Mouse (Mus musculus) midbrain, postnatal 0 days (tissue): Measurements from ENCODE around the gene Dhrs4. TPM values are rescaled to one million over a fixed set of nuclear protein-coding genes. Genes with fewer than 3 reads are reported as not detected.
A peak's percentile ranks its signal among the peaks of the same experiment; 100 is the strongest.

Source experiments
- ATAC-seq: fragments of 200-750 bp; cut with Nextera tagmentation; 2 replicates; pipeline ENCODE4 v1.8.0; 2017; ENCODE audit warnings: moderate number of reproducible peaks, mild to moderate bottlenecking, moderate TSS enrichment, moderate library complexity; ENCODE audit not compliant: low FRiP score
- DNase-seq: peaks from one replicate; pipeline ENCODE4 v3.0.0-alpha.2; 2015; ENCODE audit warnings: low spot score
- H3K27ac ChIP-seq: fragments of 300-500 bp; sonication (generic); 2 replicates; pipeline ENCODE4 v1.5.1; 2014; ENCODE audit warnings: low read depth, mild to moderate bottlenecking, low read length, mixed read lengths
- H3K27me3 ChIP-seq: fragments of 300-500 bp; sonication (generic); 2 replicates; pipeline ENCODE4 v1.6.1; 2014; ENCODE audit warnings: low read length, control low read depth, mixed read lengths; ENCODE audit not compliant: insufficient read depth
- H3K36me3 ChIP-seq: fragments of 300-500 bp; sonication (generic); 2 replicates; pipeline ENCODE4 v1.6.1; 2014; ENCODE audit warnings: low read length, control low read depth, mixed read lengths; ENCODE audit not compliant: insufficient read depth
- H3K4me1 ChIP-seq: fragments of 300-500 bp; sonication (generic); 2 replicates; pipeline ENCODE4 v1.6.1; 2014; ENCODE audit warnings: mild to moderate bottlenecking, control low read depth, antibody characterized with exemption, low read length, mixed read lengths; ENCODE audit not compliant: insufficient read depth
- H3K4me2 ChIP-seq: fragments of 300-500 bp; sonication (generic); 2 replicates; pipeline ENCODE4 v1.6.1; 2014; ENCODE audit warnings: low read depth, mild to moderate bottlenecking, low read length, mixed read lengths; ENCODE audit not compliant: poor library complexity, severe bottlenecking
- H3K4me3 ChIP-seq: fragments of 300-500 bp; sonication (generic); 2 replicates; pipeline ENCODE4 v1.5.1; 2014; ENCODE audit warnings: low read depth, mild to moderate bottlenecking, low read length, moderate library complexity
- H3K9ac ChIP-seq: fragments of 300-500 bp; sonication (generic); replicated peaks from 2 replicates; pipeline ENCODE4 v1.6.1; 2014; ENCODE audit warnings: mild to moderate bottlenecking, low read length, moderate library complexity, mixed read lengths; ENCODE audit not compliant: poor library complexity, severe bottlenecking
- H3K9me3 ChIP-seq: fragments of 300-500 bp; sonication (generic); 2 replicates; pipeline ENCODE4 v1.6.1; 2016; ENCODE audit warnings: low read length, control low read depth
- CTCF ChIP-seq: IDR thresholded peaks from 2 replicates; pipeline ENCODE4 v1.5.1; 2016; ENCODE audit warnings: antibody characterized with exemption, mild to moderate bottlenecking
- WGBS: fragments of 180-500 bp; shearing (Covaris S2); extraction: QIAGEN DNeasy Blood & Tissue Kit; methylation state at CpG from one replicate; pipeline ENCODE4 v1.1.7; 2014; 5-methylcytosine and 5-hydroxymethylcytosine counted together
- polyA plus RNA-seq: library from polyadenylated mRNA; unstranded; fragments of >200 nt; fragmentation: Nextera tagmentation; extraction: Ambion mirVana; gene quantifications from 2 replicates; pipeline ENCODE4 v1.2.1, GENCODE M21; 2015
- total RNA-seq: library from RNA; depleted of rRNA; stranded (reverse); fragments of >200 nt; gene quantifications from 2 replicates; pipeline ENCODE4 v1.2.3, GENCODE M21; 2014; rRNA removed

The Dhrs4 gene
- total and polyA plus RNA-seq, 2 experiments from 2014 or later: 10.0 to 19.4 TPM

- H3K9me3 ChIP-seq: no peaks in the 10 kb centered on the region
- no peak within 1 kb of the TSS for H3K4me3 ChIP-seq
- H3K4me2 ChIP-seq: no peak within 1 kb of the TSS
- WGBS: 35% methylated on average over 8 of the region's 8 CpGs
- TF ChIP-seq CTCF: no peak
- H3K4me1 ChIP-seq: no peaks in the 10 kb centered on the region; the same call in 1 of the 2 replicates
- DNase-seq (no peak), ATAC-seq (no peak)
- no peak within 1 kb of the TSS for H3K9ac ChIP-seq
- no peak within 1 kb of the TSS for H3K27ac ChIP-seq
- no peaks in the 10 kb centered on the region for H3K36me3 ChIP-seq
- peaks cover 8% of the 10 kb centered on the region; the same call in 1 of the 2 replicates for H3K27me3 ChIP-seq
These were observed 46.2 kb downstream of the Dhrs4 start, which contains the start of gene Nrl for GRCm38 (mm10) chr14:55524785-55525184. Gene Nrl (minus strand): TSS chr14:55524981.

DNA sequence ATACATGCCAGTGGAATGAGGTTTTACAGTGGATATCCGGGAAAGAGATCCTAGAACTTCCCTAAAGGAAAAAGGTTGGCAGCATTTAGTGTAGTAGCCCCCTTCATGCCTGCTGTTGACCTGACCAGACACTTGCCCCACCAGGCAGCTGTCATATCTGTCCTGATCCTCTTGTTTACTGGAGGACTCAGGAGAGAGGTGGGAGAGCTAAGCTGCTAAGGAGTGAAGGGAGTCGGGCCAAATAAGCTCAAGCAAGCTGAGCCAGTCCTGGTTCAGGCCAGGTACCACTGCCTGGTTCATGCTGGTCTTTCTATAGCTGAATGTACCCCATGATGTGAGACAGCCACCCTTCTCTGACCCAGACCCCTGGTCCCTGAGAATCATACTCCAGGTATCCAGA is 48.1 kb downstream of the Dhrs4 start:
- H3K4me2 ChIP-seq: no peak overlapping the region
- no peak for TF ChIP-seq CTCF
- peaks cover 8% of the 10 kb centered on the region; the same call in 1 of the 2 replicates for H3K27me3 ChIP-seq

GRCm38 (mm10) chr14:55527940-55528339 is 49.4 kb downstream of the Dhrs4 start:
- no peak for ATAC-seq
- H3K9ac ChIP-seq: no peak overlapping the region
- TF ChIP-seq CTCF: peak; percentile 67
- no peaks in the 10 kb centered on the region for H3K9me3 ChIP-seq
- WGBS: 18% methylated on average over 3 of the region's 3 CpGs
- no peaks in the 10 kb centered on the region for H3K4me1 ChIP-seq
- no peak overlapping the region for H3K4me2 ChIP-seq
- peak; percentile 59 for DNase-seq
- H3K36me3 ChIP-seq: no peaks in the 10 kb centered on the region
- H3K27ac ChIP-seq: no peak overlapping the region
- H3K4me3 ChIP-seq: no peak overlapping the region
- H3K27me3 ChIP-seq: 0 out of 2 replicates have a peak, but pooled peaks cover 5% of the 10 kb centered on the region

More for the DNA sequence above, 48.1 kb downstream of the Dhrs4 start:
- Histone ChIP-seq H3K27ac (no peak overlapping the region), H3K9ac (no peak overlapping the region), H3K36me3 (no peaks in the 10 kb centered on the region), H3K4me1 (no peaks in the 10 kb centered on the region), H3K4me3 (no peak overlapping the region), H3K9me3 (no peaks in the 10 kb centered on the region)
- 78% methylated on average over 2 of the region's 2 CpGs for WGBS
- no peak for ATAC-seq
- no peak for DNase-seq

DNA sequence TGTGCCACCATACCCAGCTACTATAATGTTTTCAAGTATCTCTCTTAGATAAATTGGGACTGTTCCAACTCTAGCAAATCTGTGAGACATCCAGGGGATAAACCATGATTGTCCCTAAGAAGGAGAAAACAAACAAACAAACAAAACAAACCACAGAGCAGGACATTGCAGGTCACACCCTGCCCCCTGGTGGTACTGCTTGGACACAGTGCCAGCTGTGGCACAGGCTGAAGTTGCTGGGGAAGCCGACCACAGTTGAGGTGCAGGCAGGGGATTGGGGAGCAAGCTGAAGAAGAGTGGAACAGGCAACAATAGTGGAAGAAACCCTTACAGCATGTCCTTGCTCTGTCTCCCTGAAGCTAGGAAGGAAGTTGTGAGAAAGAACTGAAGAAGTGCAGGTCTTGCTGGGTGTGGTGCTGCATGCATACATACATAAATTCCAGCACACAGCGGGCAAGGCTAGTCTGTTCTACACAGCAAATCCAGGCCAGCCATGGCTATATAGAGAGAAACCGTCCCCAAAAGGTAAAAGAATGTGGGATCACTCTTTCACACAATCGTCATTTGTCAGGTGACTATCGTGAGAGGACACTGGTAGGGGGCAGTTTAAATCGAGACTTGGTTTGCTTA is 57.7 kb downstream of the Dhrs4 start:
- no peak overlapping the region for H3K27ac ChIP-seq
- no peak overlapping the region for H3K9ac ChIP-seq
- DNase-seq: no peak
- no peak for ATAC-seq
- no peaks in the 10 kb centered on the region for H3K9me3 ChIP-seq
- H3K27me3 ChIP-seq: no peaks in the 10 kb centered on the region
- no peak overlapping the region for H3K4me3 ChIP-seq
- no peaks in the 10 kb centered on the region for H3K4me1 ChIP-seq
- H3K4me2 ChIP-seq: no peak overlapping the region
- peak; percentile 77 for TF ChIP-seq CTCF
- no peaks in the 10 kb centered on the region for H3K36me3 ChIP-seq
- 54% methylated on average over 6 of the region's 6 CpGs for WGBS

Other genes with a start within 250 kb of the Dhrs4 start
- 118 and 166 TPM in 2 replicates for gene Carmil3, start 11.9 kb downstream of the Dhrs4 start, total RNA-seq
- 33.3 and 37.6 TPM in 2 replicates for gene Carmil3, start 11.9 kb downstream of the Dhrs4 start, polyA plus RNA-seq
- 9.4 and 14.7 TPM in 2 replicates for gene Cpne6, start 31.7 kb downstream of the Dhrs4 start, total RNA-seq
- 12.3 and 15.0 TPM in 2 replicates for gene Cpne6, start 31.7 kb downstream of the Dhrs4 start, polyA plus RNA-seq
- gene Nrl, start 46.2 kb downstream of the Dhrs4 start, total RNA-seq: 1.5 and 3.8 TPM in 2 replicates
- 0.55 and 0.57 TPM in 2 replicates for gene Nrl, start 46.2 kb downstream of the Dhrs4 start, polyA plus RNA-seq
- gene Pck2, start 61.5 kb downstream of the Dhrs4 start, total RNA-seq: 27.8 and 29.1 TPM in 2 replicates
- 18.2 and 21.6 TPM in 2 replicates for gene Pck2, start 61.5 kb downstream of the Dhrs4 start, polyA plus RNA-seq
- 98.3 and 103 TPM in 2 replicates for gene Dcaf11, start 81.2 kb downstream of the Dhrs4 start, total RNA-seq
- gene Dcaf11, start 81.2 kb downstream of the Dhrs4 start, polyA plus RNA-seq: 102 and 114 TPM in 2 replicates
- 5.4 TPM in 1 of 2 replicates, not detected in the other for gene A730061H03Rik, start 81.6 kb downstream of the Dhrs4 start, total RNA-seq
- 0.69 TPM in 1 of 2 replicates, not detected in the other for gene A730061H03Rik, start 81.6 kb downstream of the Dhrs4 start, polyA plus RNA-seq
- 0.33 and 0.80 TPM in 2 replicates for gene Fitm1, start 96.9 kb downstream of the Dhrs4 start, total RNA-seq
- gene Fitm1, start 96.9 kb downstream of the Dhrs4 start, polyA plus RNA-seq: 0.16 and 0.17 TPM in 2 replicates
- 119 and 147 TPM in 2 replicates for gene Psme1, start 99.4 kb downstream of the Dhrs4 start, total RNA-seq
- gene Psme1, start 99.4 kb downstream of the Dhrs4 start, polyA plus RNA-seq: 268 and 288 TPM in 2 replicates
- 36.3 and 38.9 TPM in 2 replicates for gene Emc9, start 106.5 kb downstream of the Dhrs4 start, total RNA-seq
- gene Emc9, start 106.5 kb downstream of the Dhrs4 start, polyA plus RNA-seq: 74.3 and 78.8 TPM in 2 replicates
- gene Psme2, start 112.4 kb downstream of the Dhrs4 start, total RNA-seq: 62.8 and 69.6 TPM in 2 replicates
- 157 and 184 TPM in 2 replicates for gene Psme2, start 112.4 kb downstream of the Dhrs4 start, polyA plus RNA-seq
- 19.8 and 26.7 TPM in 2 replicates for gene Rnf31, start 113.0 kb downstream of the Dhrs4 start, total RNA-seq
- gene Rnf31, start 113.0 kb downstream of the Dhrs4 start, polyA plus RNA-seq: 20.4 and 23.0 TPM in 2 replicates
- gene Irf9, start 124.8 kb downstream of the Dhrs4 start, total RNA-seq: 17.1 and 18.2 TPM in 2 replicates
- 7.4 and 8.3 TPM in 2 replicates for gene Irf9, start 124.8 kb downstream of the Dhrs4 start, polyA plus RNA-seq
- 6.0 and 11.1 TPM in 2 replicates for gene Rec8, start 139.3 kb downstream of the Dhrs4 start, total RNA-seq
- gene Rec8, start 139.3 kb downstream of the Dhrs4 start, polyA plus RNA-seq: 7.6 and 8.7 TPM in 2 replicates
- 109 and 122 TPM in 2 replicates for gene Ipo4, start 157.2 kb downstream of the Dhrs4 start, total RNA-seq
- gene Ipo4, start 157.2 kb downstream of the Dhrs4 start, polyA plus RNA-seq: 104 and 112 TPM in 2 replicates
- gene Gm49378, start 159.1 kb downstream of the Dhrs4 start, total RNA-seq: 6.3 and 6.7 TPM in 2 replicates
- gene Gm49378, start 159.1 kb downstream of the Dhrs4 start, polyA plus RNA-seq: 2.3 and 2.8 TPM in 2 replicates
- 47.7 and 60.3 TPM in 2 replicates for gene Tm9sf1, start 165.0 kb downstream of the Dhrs4 start, total RNA-seq
- 48.2 and 54.3 TPM in 2 replicates for gene Tm9sf1, start 165.0 kb downstream of the Dhrs4 start, polyA plus RNA-seq
- 0.14 and 0.16 TPM in 2 replicates for gene Tssk4, start 171.4 kb downstream of the Dhrs4 start, total RNA-seq
- 0.28 and 0.36 TPM in 2 replicates for gene Tssk4, start 171.4 kb downstream of the Dhrs4 start, polyA plus RNA-seq
- gene Mdp1, start 181.8 kb downstream of the Dhrs4 start, total RNA-seq: 46.7 and 53.7 TPM in 2 replicates
- gene Mdp1, start 181.8 kb downstream of the Dhrs4 start, polyA plus RNA-seq: 77.9 and 82.2 TPM in 2 replicates
- gene Gmpr2, start 193.2 kb downstream of the Dhrs4 start, total RNA-seq: 19.9 and 24.4 TPM in 2 replicates
- gene Gmpr2, start 193.2 kb downstream of the Dhrs4 start, polyA plus RNA-seq: 35.5 and 36.7 TPM in 2 replicates
- gene Nedd8, start 193.4 kb downstream of the Dhrs4 start, total RNA-seq: 129 and 133 TPM in 2 replicates
- gene Nedd8, start 193.4 kb downstream of the Dhrs4 start, polyA plus RNA-seq: 569 and 590 TPM in 2 replicates
- 14.6 and 15.7 TPM in 2 replicates for gene Tinf2, start 203.1 kb downstream of the Dhrs4 start, total RNA-seq
- 19.9 and 23.6 TPM in 2 replicates for gene Tinf2, start 203.1 kb downstream of the Dhrs4 start, polyA plus RNA-seq
- 0.16 and 0.38 TPM in 2 replicates for gene Tgm1, start 235.2 kb downstream of the Dhrs4 start, total RNA-seq
- gene Tgm1, start 235.2 kb downstream of the Dhrs4 start, polyA plus RNA-seq: 0.14 and 0.18 TPM in 2 replicates
- gene Rabggta, start 243.5 kb downstream of the Dhrs4 start, total RNA-seq: 75.1 and 94.5 TPM in 2 replicates
- 61.9 and 62.6 TPM in 2 replicates for gene Rabggta, start 243.5 kb downstream of the Dhrs4 start, polyA plus RNA-seq